Mouse (Mus musculus) liver, adult 2 months (tissue): ENCODE measurements around the gene Txnip. TPM values are rescaled to one million over a fixed set of nuclear protein-coding genes. Genes with fewer than 3 reads are reported as not detected.

ENCODE experiments used
- DNase-seq: peaks from one replicate; pipeline ENCODE4 v3.0.0-alpha.2; 2011; ENCODE audit warnings: low read depth, low spot score; ENCODE audit errors: extremely low read depth
- H3K27ac ChIP-seq: fragments of 200-500 bp; replicated peaks from 2 replicates; pipeline ENCODE4 v1.5.1; 2012; ENCODE audit warnings: low read depth, mild to moderate bottlenecking, control low read depth, inconsistent platforms, low read length; ENCODE audit not compliant: insufficient read depth
- H3K27me3 ChIP-seq: fragments of 200-500 bp; 2 replicates; pipeline ENCODE4 v1.6.1; 2012; ENCODE audit warnings: mild to moderate bottlenecking, moderate library complexity, low read length, inconsistent platforms; ENCODE audit not compliant: control insufficient read depth, insufficient read depth
- H3K36me3 ChIP-seq: fragments of 200-500 bp; 2 replicates; pipeline ENCODE4 v1.6.1; 2012; ENCODE audit warnings: low read length, inconsistent platforms; ENCODE audit not compliant: control insufficient read depth, insufficient read depth
- H3K4me1 ChIP-seq: fragments of 200-500 bp; 2 replicates; pipeline ENCODE4 v1.6.1; 2011; ENCODE audit warnings: low read length; ENCODE audit not compliant: control insufficient read depth, insufficient read depth
- H3K4me3 ChIP-seq: fragments of 200-500 bp; 2 replicates; pipeline ENCODE4 v1.5.1; 2011; ENCODE audit warnings: low read depth, mild to moderate bottlenecking, control low read depth, low read length, moderate library complexity; ENCODE audit not compliant: insufficient read depth
- H3K79me2 ChIP-seq: fragments of 200-500 bp; 2 replicates; pipeline ENCODE4 v1.6.1; 2012; ENCODE audit warnings: inconsistent platforms, mild to moderate bottlenecking, low read length, moderate library complexity; ENCODE audit not compliant: control insufficient read depth, insufficient read depth
- H3K9ac ChIP-seq: fragments of 200-500 bp; 2 replicates; pipeline ENCODE4 v1.6.1; 2012; ENCODE audit warnings: low read depth, mild to moderate bottlenecking, control low read depth, inconsistent platforms, low read length
- CTCF ChIP-seq: fragments of 200-500 bp; IDR thresholded peaks from 2 replicates; pipeline ENCODE4 v1.5.1; 2011; ENCODE audit warnings: low read depth, low read length, control low read depth
- POLR2A ChIP-seq: fragments of 200-500 bp; IDR thresholded peaks from 2 replicates; pipeline ENCODE4 v1.6.1; 2011; ENCODE audit warnings: low read length, control low read depth; ENCODE audit not compliant: insufficient read depth; ENCODE audit errors: extremely low read depth
- WGBS: fragments of 180-500 bp; shearing (Covaris S2); methylation state at CpG from one replicate; pipeline ENCODE4 v1.1.7; 2018; 5-methylcytosine and 5-hydroxymethylcytosine counted together
- polyA plus RNA-seq: library from polyadenylated mRNA; depleted of rRNA; stranded (reverse); fragments of >200 nt; gene quantifications from 2 replicates; pipeline ENCODE4 v1.2.3, GENCODE M21; 2012
- total RNA-seq: library from RNA; depleted of rRNA; stranded (reverse); fragments of >200 nt; gene quantifications from 2 replicates; pipeline ENCODE4 v1.2.3, GENCODE M21; 2014

Txnip gene
- total and polyA plus RNA-seq, 2 experiments: 74.3 to 159 TPM

- Histone ChIP-seq H3K4me3 (no peak overlapping the region), H3K4me1 (peaks cover 32% of the 10 kb centered on the region), H3K27ac (peak overlapping the region; percentile 54), H3K36me3 (no peaks in the 10 kb centered on the region), H3K27me3 (no peaks in the 10 kb centered on the region), H3K9ac (peak overlapping the region; percentile 10; the same call in 1 of the 2 replicates), H3K79me2 (no peaks in the 10 kb centered on the region)
- no peak for TF ChIP-seq CTCF
- TF ChIP-seq POLR2A: no peak
- DNase-seq: no peak
- WGBS: 64% methylated on average over 4 of the region's 4 CpGs
Observed at GRCm38 (mm10) chr3:96577566-96577965, 19.8 kb downstream of the Txnip start.

- Histone ChIP-seq H3K27ac (0 out of 2 replicates have a peak overlapping the region, but pooled peaks have one; percentile 14), H3K36me3 (no peaks in the 10 kb centered on the region), H3K27me3 (no peaks in the 10 kb centered on the region), H3K9ac (no peak overlapping the region), H3K4me3 (no peak overlapping the region), H3K79me2 (no peaks in the 10 kb centered on the region), H3K4me1 (peaks cover 25% of the 10 kb centered on the region)
- no peak for TF ChIP-seq CTCF
- no peak for TF ChIP-seq POLR2A
- DNase-seq: no peak
- WGBS: 79% methylated on average over 12 of the region's 12 CpGs
Observed at GRCm38 (mm10) chr3:96578561-96579238, 20.9 kb downstream of the Txnip start.

- TF ChIP-seq CTCF: no peak
- TF ChIP-seq POLR2A: no peak
- H3K4me1 ChIP-seq: peaks cover 23% of the 10 kb centered on the region
- no peaks in the 10 kb centered on the region for H3K36me3 ChIP-seq
- no peak overlapping the region for H3K4me3 ChIP-seq
- no peak overlapping the region for H3K9ac ChIP-seq
- H3K79me2 ChIP-seq: no peaks in the 10 kb centered on the region
- no peaks in the 10 kb centered on the region for H3K27me3 ChIP-seq
- 0 out of 2 replicates have a peak overlapping the region, but pooled peaks have one; percentile 6 for H3K27ac ChIP-seq
- DNase-seq: no peak
- 82% methylated on average over 4 of the region's 4 CpGs for WGBS
Observed at GRCm38 (mm10) chr3:96579239-96579750, 21.5 kb downstream of the Txnip start.

- 18% methylated on average over 16 of the region's 16 CpGs for WGBS
- no peaks in the 10 kb centered on the region for H3K79me2 ChIP-seq
- no peaks in the 10 kb centered on the region for H3K36me3 ChIP-seq
- peak; percentile 70 for DNase-seq
- H3K27ac ChIP-seq: no peak overlapping the region
- no peak overlapping the region for H3K4me3 ChIP-seq
- H3K9ac ChIP-seq: no peak overlapping the region
- H3K4me1 ChIP-seq: peaks cover 19% of the 10 kb centered on the region
- TF ChIP-seq CTCF: peak; percentile 100
- no peak for TF ChIP-seq POLR2A
- no peaks in the 10 kb centered on the region for H3K27me3 ChIP-seq
Observed at GRCm38 (mm10) chr3:96579885-96580454, 22.2 kb downstream of the Txnip start.

GRCm38 (mm10) chr3:96581141-96581540, 23.4 kb downstream of the Txnip start:
- H3K79me2 ChIP-seq: no peaks in the 10 kb centered on the region
- H3K36me3 ChIP-seq: no peaks in the 10 kb centered on the region
- H3K4me1 ChIP-seq: peaks cover 11% of the 10 kb centered on the region
- no peak for TF ChIP-seq CTCF
- TF ChIP-seq POLR2A: no peak
- WGBS: 84% methylated on average over 6 of the region's 6 CpGs
- H3K27ac ChIP-seq: no peak overlapping the region
- no peak for DNase-seq
- no peak overlapping the region for H3K9ac ChIP-seq
- H3K27me3 ChIP-seq: no peaks in the 10 kb centered on the region
- H3K4me3 ChIP-seq: no peak overlapping the region
